Mouse (Mus musculus): ENCODE results near the gene Usp20.
"Not testable (repeated sequence)": the region's sequence is repeated elsewhere in the genome, so short reads cannot be mapped to it uniquely, and the experiment has no call there.

Usp20 gene

DNA sequence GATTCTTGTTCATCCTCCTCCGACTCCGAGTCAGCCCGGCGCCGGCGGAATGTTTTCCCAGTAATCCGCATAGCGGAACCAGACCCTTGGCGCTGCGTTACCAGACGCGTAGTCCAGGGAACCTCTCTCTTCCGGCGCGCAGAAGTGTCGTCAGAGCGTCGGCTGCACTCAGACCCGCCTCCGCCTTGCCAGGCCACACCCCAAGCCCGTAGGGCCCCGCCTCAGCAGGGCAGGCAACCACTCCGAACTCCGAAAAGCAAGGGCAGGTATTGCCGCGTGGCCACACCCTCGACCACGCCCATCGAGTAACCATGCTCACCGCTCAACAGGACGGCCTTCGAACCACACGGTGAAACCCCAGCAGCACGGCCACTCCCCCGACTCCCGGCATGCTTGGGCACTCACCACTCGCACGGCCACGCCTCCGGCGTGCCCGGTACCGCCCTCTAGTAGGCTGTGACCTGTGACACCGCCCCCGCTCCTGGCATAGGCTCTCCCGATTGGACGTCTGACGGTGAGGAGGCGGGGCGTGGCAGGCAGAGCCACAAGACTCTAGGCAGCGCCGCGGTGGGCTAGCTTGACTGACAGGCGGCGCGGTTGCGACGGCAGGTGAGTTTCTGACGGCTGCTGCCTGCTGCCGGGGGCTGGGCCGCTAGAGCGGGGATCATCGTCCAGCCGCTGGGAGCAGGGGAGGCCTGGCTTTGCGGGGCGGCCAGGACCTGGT, at the start of gene Usp20, which contains the start of gene BC005624:
Gene Usp20 (plus strand): TSS at position 490 of the 724 bp plus-strand sequence.
Gene BC005624 (minus strand): TSS at position 412 of the 724 bp plus-strand sequence.
- DNase-seq (ENCODE audit: low read depth in 2 of 2, low spot score in 2 of 2): peak; percentile 99 to 100

DNA sequence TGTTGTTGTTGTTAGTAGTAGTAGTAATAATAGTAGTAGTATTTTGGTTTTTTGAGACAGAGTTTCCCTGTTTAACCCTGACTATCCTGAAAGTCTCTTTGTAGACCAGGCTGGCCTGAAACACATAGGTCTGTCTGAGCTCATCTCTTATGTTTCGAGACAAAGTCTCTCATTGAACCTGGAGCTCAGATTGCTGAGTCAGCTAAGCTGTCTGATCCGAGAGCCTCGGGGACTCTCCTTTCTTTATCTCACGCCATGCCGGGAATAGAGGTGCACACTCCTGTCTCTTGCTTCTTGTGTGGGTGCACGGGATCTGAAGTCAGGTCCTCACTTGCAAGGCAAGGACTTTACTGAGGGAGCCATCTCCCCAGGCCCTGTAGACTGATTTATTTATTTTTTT, 49.0 kb upstream of the Usp20 start:
- DNase-seq (ENCODE audit: low read depth in 2 of 2, low spot score in 2 of 2): no peak

DNA sequence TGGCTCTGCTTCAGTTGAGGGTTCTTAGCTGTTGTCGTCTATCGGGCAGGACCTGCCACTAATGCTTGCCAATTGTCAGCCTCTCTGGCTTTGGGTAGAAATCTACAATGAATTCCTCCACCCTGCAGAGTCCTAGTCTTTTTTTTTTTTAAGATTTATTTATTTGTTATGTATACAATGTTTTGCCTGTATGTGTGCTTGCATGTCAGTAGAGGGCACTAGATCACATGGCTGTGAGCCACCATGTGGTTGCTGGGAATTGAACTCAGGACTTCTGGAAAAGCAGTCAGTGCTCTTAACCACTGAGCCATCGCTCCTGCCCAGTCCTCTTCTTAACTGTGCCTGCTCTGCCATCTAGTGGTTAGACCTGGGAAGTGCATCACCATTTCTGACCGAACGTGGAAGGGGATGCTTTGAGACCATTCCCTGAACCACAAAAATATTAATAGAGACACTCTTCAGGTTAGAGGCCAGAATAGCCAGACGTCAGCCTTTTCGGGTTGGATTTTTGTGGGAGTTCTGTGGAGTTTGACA, 48.1 kb upstream of the Usp20 start:
- peak; percentile 47 to 70 for DNase-seq (ENCODE audit: low read depth in 2 of 2, low spot score in 2 of 2)

DNA sequence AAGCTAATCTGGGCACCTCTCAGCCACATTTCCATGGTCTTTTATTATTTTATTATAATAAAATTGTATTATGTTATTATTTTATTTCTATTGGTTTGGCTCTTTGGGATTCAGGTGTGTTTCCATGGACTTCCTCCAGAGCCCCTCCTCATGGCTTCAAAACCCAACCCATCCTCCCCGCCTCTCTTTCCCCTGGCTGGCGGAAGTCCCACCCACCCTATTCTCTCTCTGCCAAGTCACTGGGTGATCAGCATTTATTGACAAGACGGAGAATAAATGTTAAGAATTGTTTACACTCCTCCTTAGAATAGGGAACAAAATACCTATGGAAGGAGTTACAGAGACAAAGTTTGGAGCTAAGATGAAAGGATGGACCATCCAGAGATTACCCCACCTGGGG, 45.3 kb upstream of the Usp20 start:
- DNase-seq (ENCODE audit: low read depth in 2 of 2, low spot score in 2 of 2): no peak

DNA sequence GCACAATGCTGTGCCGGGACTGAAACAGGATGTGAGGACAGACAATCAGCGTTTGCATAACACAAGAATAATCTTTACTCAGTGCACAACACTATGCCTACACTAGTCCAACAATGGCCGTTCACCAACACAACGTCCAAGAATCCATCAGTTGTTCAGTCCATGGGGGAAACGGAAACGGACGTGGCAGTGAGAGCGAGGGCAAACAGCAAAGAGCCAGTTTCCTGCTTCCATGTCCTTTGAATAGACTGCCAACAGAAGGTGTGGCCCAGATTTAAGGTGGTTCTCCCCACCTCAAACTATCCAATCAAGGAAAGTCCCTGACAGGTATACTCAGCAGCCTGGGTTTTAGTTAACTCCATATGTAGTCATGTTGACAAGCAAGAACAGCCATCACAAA, 44.3 kb upstream of the Usp20 start:
- no peak for DNase-seq (ENCODE audit: low read depth in 2 of 2, low spot score in 2 of 2)

DNA sequence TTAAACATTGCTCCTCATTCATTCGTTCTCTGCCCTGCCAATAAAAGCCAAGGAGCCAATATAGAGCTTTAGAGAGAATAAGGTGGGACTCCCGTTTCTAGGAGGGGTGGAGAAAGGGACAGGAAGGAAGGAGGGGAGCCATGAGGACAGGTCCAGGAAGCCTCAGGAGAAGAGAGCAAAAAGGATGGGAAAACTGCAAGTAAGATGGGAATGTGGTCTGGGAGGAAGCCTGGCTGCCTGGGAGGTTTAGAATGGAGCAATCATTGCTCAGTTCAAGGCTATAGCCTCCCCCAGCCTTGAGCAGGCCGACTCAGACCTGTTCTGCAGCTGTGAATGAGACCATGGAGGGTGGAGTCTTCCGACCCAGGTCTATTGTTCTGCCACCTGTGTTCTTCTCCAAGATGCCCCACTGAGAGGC, 43.5 kb upstream of the Usp20 start:
- no peak for DNase-seq (ENCODE audit: low read depth in 2 of 2, low spot score in 2 of 2)

DNA sequence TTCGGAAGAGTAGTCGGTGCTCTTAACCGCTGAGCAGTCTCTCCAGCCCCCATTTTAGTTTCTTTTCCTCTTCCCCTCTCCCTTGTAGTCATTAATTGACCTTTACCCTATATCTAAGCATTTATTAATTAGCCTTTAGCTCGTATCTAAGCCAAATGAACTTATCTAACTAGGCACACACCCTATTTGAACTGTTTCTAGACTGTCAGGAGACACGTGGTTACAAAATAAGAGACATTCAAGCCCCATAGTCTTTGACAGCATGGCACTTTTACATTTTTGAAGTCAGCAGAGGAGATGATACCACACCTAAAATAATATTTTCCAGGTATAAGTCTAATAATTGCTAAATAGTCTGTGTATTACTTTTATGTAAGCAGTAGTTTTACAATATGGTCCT, 40.5 kb upstream of the Usp20 start:
- no peak for DNase-seq (ENCODE audit: low read depth in 2 of 2, low spot score in 2 of 2)

DNA sequence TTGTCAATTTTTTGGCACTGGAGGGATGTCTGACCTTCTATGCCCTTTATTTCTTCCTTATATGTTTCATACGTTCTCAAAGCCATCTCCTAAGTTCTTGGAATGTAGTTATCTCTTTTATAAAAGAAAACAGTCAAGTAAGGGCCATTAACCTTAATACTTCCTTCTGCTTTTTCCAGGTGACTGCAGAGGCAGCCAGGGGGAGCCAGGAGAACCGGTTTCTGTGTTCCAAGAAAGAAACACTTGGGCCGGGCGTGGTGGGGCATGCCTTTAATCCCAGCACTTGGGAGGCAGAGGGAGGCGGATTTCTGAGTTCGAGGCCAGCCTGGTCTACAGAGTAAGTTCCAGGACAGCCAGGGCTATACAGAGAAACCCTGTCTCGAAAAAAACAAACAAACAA, 40.0 kb upstream of the Usp20 start:
- not testable (repeated sequence) for DNase-seq (ENCODE audit: low read depth in 2 of 2, low spot score in 2 of 2)

DNA sequence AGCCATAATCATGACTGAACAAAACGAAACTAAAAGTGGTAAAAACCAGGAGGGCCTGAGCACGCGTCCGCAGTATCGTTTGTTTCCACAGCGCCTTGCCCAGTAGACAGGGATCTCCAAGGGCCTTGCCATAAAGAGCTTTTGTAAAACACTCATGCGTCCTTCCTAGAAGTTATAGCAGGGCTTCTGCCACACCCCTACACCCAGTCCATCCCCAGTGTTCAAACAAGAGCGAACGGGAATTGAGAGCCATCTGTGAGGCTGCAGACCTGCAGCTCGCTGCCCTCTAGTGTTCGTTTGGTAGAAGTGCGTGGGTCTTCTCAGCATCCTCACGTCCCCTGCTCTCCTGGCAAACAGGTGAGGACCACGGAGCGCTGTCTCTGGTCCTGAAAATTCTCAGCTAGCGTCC, 39.5 kb upstream of the Usp20 start:
- DNase-seq (ENCODE audit: low read depth in 2 of 2, low spot score in 2 of 2): peak; percentile 55 to 75

DNA sequence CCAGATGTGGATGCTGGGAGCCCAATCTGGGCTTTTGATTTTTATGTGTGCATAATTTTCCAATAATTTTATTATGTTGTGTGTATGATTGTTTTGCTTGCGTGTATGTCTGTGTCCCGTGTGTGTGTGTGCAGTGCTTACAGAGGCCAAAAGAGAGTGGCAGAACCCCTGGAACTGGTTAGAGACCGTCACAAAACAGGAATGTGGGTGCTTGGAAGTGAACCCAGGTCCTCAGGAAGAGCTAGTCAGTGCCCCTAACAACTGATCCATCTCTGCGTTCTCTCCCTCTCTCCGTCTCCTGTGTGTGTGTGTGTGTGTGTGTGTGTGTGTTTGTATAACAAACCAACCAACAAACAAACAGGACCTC, 29.6 kb upstream of the Usp20 start:
- DNase-seq (ENCODE audit: low read depth in 2 of 2, low spot score in 2 of 2): no peak

DNA sequence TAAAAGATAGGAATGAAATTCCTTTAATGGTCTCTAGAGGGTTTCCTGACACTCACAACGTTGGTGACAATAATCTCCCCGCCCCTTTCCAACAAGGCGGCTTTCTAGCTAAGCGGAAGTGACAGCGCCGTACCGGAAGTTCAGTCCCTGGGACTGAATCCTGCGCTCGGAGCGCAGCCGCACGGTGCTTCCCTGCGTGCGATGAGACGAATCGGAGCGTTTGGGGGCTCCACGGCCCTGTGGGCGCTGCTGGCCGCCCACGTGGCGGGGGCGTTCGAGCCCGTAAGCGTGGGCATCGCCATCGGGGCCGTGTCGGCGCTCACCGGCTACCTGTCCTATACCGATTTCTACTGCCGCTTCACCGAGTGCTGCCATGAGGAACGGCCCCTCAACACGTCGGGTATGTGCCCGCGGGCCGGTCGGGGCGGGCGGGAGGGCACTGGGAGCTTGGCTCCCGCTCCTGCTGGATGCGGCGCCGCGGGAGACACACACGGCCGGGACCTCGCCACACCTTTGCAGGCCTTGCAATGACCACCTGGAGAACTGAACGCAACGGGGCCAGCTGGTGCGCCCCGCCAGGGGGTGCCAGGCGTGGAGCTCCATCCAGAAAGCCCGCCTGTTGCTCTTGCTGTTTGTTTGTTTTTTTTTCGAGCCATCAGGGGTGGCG, 29.1 kb upstream of the Usp20 start, which contains the start of gene Tor1b:
Gene Tor1b (plus strand): TSS at position 136 of the 667 bp plus-strand sequence.
- peak; percentile 76 to 79 for DNase-seq (ENCODE audit: low read depth in 2 of 2, low spot score in 2 of 2)

DNA sequence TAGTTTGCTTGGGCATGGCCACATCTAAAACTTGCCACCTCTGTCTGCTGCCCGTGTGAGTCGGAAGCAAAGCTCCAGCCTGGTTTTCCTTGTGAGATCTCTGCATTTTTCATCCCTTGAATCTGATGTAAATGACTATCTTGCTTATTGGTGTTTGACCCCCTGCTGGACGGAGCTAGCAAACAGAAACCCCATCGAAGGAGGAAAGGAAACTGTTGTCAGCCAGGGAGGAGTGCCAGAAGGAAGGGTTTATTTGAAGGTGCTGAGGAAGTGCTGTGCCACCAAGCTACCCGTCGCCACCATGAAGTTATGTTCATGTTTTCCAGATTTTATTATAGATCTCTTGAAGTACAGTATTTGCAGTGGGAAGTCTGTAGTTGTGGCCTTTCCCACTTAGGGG, 27.3 kb upstream of the Usp20 start:
- no peak for DNase-seq (ENCODE audit: low read depth in 2 of 2, low spot score in 2 of 2)

DNA sequence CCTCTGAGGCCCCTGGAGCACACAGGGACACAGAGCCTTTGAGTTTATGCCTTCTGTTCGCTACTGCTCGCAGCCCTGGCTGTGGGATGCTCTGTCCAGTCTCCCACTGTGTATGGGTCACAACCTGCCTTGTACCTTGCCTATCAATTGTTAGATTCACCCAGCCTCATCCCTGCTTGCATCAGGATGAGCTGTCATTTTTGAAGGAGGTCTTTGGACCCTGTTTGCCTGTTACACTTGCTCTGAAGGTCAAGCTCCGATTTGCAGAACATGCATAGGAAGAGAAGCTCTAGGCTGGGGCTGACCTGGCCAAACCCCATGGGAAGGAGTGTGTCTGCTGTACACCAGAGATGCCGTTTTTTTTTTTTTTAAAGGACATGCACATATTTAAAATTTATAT, 24.6 kb upstream of the Usp20 start:
- DNase-seq (ENCODE audit: low read depth in 2 of 2, low spot score in 2 of 2): no peak

DNA sequence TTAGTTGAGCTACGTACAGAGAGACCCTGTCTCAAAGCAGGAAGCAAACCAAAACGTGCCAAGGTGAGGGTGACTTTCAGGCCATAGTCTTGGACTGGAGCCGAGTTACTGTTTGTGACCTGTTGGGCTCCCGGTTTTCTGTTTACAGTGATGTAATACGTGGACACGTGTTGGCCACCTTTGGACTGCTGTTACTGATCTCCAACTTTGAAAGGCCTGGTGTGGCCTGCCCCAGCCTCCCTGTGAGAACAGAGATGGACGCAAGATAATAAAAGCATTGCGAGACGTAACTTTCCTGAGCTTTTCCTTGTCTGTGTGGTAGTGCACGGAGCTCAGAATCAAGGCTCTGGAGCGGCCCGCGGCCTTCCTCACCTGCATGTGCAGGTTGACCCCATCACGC, 23.4 kb upstream of the Usp20 start:
- no peak for DNase-seq (ENCODE audit: low read depth in 2 of 2, low spot score in 2 of 2)

DNA sequence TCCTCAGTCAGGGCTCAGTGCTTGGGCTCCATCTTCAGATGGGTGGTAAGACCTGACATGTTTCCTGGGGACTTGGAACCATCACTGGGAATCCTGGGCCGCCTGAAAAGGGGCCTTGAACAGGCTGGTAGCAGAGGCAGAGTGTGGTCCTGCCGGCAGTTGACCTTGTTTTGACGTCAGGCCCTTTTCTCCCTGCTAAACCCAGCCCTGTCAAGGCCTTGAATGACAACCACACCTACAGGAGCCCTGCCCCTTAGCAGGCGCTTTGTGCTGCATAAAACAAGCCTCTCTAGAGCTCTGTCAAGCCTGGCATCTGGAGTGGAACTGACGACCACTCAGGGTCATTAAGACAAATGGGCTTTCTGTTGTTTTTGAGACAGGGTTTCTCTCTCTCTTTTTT, 22.2 kb upstream of the Usp20 start:
- no peak for DNase-seq (ENCODE audit: low read depth in 2 of 2, low spot score in 2 of 2)

DNA sequence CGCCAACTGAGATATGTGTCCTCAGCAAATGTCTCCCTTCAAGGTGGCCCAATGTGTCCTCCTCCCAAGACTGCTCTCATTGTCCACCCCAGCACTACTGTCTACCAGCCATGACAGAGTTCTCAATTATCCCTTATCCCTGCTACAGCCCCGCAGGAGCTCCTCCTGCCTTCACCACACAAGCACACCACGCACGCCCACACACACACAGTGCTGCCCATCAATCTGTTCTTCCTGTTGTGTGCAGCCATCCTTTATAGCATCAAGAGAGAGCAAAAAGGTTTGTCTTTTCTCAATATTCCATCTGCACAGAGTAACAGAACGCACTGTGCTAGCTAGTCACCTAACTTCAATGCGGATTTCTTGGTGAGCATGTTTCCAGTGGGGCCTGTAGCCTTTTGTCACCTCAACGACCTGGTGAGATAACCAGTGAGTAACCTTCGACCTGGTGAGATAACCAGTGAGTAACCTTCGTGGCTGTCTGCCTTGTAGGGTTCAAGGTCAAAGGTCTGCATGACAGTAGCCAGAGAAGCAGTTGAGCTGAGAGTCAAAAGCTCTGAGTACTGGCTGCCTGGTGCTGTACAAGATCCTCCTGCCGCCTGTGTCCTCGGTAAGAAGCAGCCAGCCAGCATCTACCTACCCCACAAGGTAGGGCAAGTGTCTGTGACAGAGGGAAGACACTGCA, 19.4 kb upstream of the Usp20 start:
- DNase-seq (ENCODE audit: low read depth in 2 of 2, low spot score in 2 of 2): no peak

DNA sequence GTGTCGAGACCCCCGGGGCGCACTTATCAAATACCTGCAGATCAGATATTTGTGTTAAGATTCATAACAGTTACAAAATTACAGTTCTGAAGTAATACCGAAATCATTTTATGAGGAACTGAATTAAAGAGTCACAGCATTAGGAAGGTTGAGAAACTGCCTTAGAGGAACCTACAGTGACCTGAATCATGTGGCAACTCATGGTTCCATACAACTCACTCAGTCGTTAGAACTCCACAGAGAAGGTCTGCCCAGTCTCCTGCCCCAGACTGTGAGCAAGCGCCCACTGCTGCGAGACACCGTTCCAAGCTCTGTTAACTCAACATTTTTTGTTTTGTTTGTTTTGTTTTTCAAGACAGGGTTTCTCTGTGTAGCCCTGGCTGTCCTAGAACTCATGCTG, 16.5 kb upstream of the Usp20 start:
- DNase-seq (ENCODE audit: low read depth in 2 of 2, low spot score in 2 of 2): no peak

DNA sequence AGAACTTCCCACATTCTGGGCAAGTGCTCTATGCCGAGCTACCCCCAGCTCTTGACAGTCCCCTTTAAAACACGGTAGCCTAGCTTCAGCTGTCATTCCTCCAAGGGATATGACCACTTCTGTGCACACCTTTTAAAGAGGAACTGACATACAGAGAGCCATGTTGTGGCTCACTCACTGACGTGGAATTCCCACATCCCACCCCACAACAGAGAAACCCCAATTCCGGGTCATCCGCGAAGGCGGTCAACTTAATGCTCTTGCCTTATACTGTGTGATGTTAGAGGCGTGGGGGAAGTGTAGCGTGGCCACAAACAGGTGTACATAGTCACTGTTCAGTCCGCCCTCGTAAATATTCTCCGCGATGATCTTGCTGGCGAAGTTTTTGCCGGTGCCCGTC, 15.3 kb upstream of the Usp20 start:
- DNase-seq (ENCODE audit: low read depth in 2 of 2, low spot score in 2 of 2): peak; percentile 25 to 48

DNA sequence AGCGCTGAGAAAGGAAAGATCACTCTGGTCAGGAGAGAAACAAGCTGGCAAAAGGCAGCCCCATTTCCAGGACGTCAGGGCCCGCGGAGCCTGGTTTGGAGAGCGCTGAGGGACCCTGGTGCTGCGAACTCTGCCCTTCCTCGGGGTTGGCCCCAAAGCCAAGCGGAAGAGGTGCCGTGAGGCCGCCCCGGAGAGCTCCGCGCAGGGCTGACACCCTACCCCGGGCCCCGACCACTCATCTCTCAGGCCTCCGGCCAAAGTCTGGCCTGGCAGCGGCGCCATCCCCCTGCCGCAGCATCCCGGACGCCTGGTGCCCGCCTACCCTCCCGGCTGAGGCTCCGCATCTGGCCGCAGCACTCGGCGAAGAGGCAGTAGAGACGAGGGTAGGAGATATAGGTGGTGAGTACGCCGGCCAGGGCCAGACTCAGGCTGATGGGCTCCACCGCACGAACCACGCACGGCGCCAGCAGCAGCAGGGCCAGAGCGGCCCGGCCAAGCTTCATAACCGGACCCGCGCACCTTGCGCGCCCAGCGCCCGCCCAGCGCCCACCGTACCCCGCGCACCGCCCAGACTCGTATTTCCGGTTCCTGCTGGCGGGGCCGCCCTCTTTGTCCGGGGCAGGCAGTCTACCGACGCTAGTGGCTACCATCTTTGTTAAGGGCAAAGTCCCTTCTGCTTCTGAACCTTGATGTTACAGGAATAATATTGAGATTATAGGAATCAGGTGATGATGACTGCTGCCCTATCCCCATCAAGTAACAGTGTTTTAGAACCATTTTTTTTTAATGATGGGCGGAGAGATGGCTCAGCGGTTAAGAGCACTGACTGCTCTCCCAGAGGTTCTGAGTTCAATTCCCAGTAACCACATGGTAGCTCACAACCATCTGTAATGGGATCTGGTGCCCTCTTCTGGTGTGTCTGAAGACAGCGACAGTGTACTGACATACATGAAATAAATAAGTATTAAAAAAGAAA, 14.4 kb upstream of the Usp20 start, which contains the start of gene Tor1a:
Gene Tor1a (minus strand): TSS at position 582 of the 976 bp plus-strand sequence.
- DNase-seq (ENCODE audit: low read depth in 2 of 2, low spot score in 2 of 2): peak; percentile 69 to 75

DNA sequence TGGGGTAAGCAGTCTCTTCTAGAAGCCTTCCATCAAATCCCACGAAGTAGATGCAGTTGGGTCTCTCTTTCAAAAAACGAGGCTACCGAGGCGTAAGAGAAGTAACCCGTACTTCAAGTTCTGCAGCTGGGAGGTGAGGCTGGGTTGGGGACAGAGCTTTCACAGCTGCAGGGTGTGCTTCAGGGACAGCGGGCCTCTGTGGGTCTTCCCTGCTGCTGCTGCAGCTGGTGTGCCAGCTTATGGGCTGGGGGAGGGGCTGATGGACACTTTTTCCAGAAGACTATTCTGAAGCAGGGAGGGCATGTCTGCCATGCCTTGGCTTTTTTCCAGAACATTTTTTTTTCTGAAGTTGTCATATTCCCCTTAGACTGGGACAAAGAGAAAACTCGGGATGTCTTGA, 945 bp downstream of the Usp20 start:
- DNase-seq (ENCODE audit: low read depth in 2 of 2, low spot score in 2 of 2): no peak

Data from CD8-positive naive resting alpha-beta T cell, adult 2 months (primary cell).